Mouse (Mus musculus): ENCODE results near the gene Nme8. TPM values are rescaled to one million over a fixed set of nuclear protein-coding genes. Genes with fewer than 3 reads are reported as not detected.

Nme8 gene
- polyA plus RNA-seq, 1 experiment, result not detected

DNA sequence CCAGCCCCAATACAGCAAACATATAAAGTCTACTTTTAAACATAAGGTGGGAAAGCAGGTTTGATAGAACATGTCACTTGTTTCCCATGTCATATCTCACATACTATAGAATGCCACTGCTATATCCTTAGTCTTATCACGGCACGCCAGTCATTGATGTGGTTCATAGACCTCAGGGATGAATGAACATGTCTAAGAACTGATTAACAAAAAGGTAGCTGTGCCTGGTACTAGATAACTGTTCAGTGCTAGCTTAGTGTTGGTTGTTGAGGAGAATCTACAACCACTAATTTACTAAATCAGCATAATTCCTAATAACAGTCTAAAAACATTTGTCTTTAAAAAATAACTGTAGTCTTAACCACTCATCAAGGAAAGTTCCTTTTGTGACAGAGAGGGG lies 47.8 kb downstream of the Nme8 start:
- H3K9me3 ChIP-seq, result no peaks in the 10 kb centered on the region
- TF ChIP-seq FLI1 (IDR thresholded peaks at IDR 0.05; ENCODE audit: low read length), result no peak
- H3K4me3 ChIP-seq (replicated peaks), result no peak overlapping the region
- H3K4me1 ChIP-seq, result no peaks in the 10 kb centered on the region
- no peaks in the 10 kb centered on the region for H3K27me3 ChIP-seq (replicated peaks)
- no peaks in the 10 kb centered on the region for H3K36me3 ChIP-seq (replicated peaks; ENCODE audit: low read length)

DNA sequence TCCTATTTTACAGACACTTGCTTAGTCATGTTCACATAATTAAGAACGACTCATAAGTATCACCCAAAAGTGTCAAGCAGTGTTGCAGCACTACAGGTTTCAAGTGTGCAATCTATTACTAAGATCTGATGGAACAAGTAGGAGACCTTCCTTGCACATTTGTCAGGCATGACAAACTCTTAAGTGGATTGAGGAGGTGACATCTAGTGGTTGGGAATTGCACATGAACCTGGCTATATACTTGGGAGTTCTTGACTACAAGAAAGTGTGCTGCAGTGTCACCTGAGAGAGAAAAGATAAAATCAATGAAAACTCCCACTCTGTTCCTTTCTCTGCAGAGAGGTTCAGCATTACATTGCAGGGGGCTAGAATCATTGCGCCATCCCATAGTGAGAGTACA lies 53.4 kb downstream of the Nme8 start:
- Histone ChIP-seq H3K27me3 (replicated peaks) (no peaks in the 10 kb centered on the region), H3K36me3 (replicated peaks; ENCODE audit: low read length) (no peaks in the 10 kb centered on the region), H3K9me3 (no peaks in the 10 kb centered on the region), H3K4me3 (replicated peaks) (no peak overlapping the region), H3K4me1 (no peaks in the 10 kb centered on the region)
- TF ChIP-seq FLI1 (IDR thresholded peaks at IDR 0.05; ENCODE audit: low read length) (no peak), GATA1 (IDR thresholded peaks at IDR 0.05; ENCODE audit: borderline replicate concordance, low read length) (no peak)

DNA sequence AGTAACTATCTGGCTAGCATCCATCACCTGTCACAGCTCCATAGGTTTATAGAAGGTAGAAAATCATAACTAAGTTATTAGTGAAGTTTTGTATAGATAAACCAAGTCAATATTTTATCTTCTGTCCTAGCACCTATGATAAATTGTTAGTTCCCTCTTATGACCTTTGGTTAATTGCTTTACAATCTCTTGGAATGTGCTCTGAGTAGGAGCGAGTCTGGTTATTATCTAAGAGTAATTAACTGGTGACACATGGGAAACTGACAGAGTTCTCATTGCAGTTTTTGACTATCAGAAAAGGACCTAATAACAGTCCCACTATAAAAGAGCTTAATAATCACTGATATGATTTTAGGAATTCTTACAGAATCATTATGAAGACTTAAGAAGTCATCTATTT lies 54.1 kb downstream of the Nme8 start:
- no peak for TF ChIP-seq FLI1 (IDR thresholded peaks at IDR 0.05; ENCODE audit: low read length)
- no peak for TF ChIP-seq GATA1 (IDR thresholded peaks at IDR 0.05; ENCODE audit: borderline replicate concordance, low read length)
- Histone ChIP-seq H3K27me3 (replicated peaks) (no peaks in the 10 kb centered on the region), H3K36me3 (replicated peaks; ENCODE audit: low read length) (no peaks in the 10 kb centered on the region), H3K4me1 (no peaks in the 10 kb centered on the region), H3K4me3 (replicated peaks) (no peak overlapping the region), H3K9me3 (no peaks in the 10 kb centered on the region)

DNA sequence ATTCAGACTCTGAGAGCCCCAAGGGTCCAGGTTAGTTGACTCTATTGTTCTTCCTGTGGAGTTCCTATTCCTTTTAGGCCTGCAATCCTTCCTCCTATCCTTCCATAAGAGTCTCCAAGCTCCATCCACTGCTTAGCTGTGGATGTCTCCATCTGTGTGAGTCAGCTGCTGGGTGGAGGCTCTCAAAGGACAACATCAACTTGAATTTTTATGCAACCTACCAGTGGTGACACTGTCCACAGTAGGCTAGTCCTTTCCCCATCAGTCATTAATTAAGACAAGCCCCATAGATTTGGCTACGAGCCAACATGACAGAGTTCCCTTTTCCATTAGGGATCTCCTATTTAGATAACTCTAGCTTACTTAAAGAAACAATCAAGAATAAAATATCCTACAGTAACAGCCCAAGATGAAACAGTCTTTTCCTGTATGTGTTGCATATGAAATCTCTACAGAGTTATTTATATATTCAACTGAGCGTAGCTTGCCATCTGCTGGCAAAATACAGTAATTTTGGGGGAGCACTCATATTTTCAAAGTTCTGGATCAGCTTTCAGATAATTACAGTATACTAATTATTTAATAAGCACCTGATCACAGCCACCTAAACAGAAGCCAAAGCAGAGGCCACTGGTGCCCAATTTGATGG lies 57.3 kb downstream of the Nme8 start:
- H3K36me3 ChIP-seq (replicated peaks; ENCODE audit: low read length), result no peaks in the 10 kb centered on the region
- H3K4me3 ChIP-seq (replicated peaks), result no peak overlapping the region
- no peaks in the 10 kb centered on the region for H3K9me3 ChIP-seq
- H3K27me3 ChIP-seq (replicated peaks), result no peaks in the 10 kb centered on the region
- H3K4me1 ChIP-seq, result no peaks in the 10 kb centered on the region
- no peak for TF ChIP-seq GATA1 (IDR thresholded peaks at IDR 0.05; ENCODE audit: borderline replicate concordance, low read length)
- TF ChIP-seq FLI1 (IDR thresholded peaks at IDR 0.05; ENCODE audit: low read length), result no peak

DNA sequence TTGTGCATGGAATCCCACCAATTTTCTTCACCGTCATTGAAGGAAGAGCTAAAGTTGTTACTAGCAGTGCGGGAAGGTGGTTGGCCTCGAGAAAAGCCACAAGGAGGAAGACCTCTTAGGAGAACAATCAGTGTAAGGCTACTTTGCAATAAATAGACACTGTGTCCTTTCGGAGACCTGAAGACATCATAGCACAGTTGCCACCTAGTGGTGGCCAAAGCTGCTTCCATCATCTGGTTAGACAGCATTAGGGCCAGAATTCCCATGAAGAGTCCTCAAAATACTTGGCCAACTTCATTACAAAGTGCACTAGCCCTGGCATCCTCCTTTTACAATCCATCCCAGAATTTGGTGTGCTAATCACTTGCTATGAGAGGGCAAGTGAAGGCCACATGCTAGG lies 61.5 kb downstream of the Nme8 start:
- no peaks in the 10 kb centered on the region for H3K36me3 ChIP-seq (replicated peaks; ENCODE audit: low read length)
- no peak for TF ChIP-seq FLI1 (IDR thresholded peaks at IDR 0.05; ENCODE audit: low read length)
- TF ChIP-seq GATA1 (IDR thresholded peaks at IDR 0.05; ENCODE audit: borderline replicate concordance, low read length), result no peak
- peaks cover 9% of the 10 kb centered on the region for H3K27me3 ChIP-seq (replicated peaks)
- H3K4me3 ChIP-seq (replicated peaks), result no peak overlapping the region
- H3K9me3 ChIP-seq, result no peaks in the 10 kb centered on the region
- no peaks in the 10 kb centered on the region for H3K4me1 ChIP-seq

DNA sequence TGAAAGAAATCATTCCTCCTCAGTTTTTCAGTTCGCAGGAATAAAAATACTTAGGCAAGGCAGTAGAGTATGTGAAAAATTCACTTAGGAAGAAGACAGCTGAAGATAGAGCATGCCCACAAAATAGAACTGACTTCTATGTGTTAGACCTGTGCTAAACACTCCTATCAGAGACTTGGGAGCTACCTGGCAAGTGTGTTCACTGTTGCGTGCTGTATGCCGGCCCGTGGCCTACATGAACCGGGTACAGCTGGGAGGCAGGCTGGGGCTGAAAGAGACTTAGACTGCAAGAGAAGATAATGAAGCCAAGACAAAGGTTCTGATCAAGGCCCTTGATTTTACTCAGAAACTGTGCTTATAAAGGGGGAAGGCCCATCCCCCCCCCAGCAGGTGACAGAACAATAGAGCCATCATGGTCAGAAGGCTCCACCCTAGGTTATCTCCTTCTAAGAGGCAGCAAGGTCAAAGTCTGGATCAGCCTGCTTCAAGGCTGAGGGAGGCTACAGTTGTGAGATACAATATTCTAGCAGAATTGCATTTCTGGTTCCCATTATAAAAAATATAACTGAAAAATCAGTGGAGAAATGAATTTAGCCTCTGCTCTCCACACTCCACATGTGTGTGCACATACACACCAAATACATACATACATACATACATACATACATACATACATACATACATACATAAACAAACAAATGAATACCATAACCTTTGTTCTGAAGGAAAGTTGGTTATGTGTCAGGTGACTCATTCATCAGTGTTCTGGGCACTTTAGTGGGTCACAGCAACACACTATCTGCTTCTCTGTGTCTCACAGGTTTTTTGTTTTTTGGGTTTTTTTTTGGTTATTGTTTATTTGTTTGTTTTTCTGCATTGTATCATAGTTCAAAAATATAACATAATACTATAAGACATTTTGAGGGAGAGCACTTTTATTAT lies 66.6 kb downstream of the Nme8 start:
- TF ChIP-seq GATA1 (IDR thresholded peaks at IDR 0.05; ENCODE audit: borderline replicate concordance, low read length) (no peak), FLI1 (IDR thresholded peaks at IDR 0.05; ENCODE audit: low read length) (no peak)
- H3K9me3 ChIP-seq, result no peaks in the 10 kb centered on the region

DNA sequence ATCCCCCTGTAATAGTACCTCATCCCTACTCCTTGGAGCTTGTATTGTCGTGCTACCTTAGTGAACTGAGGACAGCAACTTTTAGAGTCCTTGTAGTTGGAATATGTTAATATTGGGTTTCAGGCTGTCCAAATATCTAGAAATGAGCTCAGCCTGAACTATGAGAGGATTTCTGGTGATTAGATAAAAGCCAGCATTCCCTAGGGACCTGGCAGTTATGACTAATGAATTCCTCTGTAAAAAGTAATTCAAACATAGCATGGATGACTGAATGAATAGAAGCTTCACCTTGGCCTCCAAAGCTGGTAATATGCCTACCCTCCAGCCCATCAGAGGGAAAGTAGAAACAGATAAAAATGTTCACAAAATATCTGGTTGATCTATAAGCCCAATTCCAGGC lies 71.1 kb downstream of the Nme8 start:
- peaks cover 36% of the 10 kb centered on the region for H3K27me3 ChIP-seq (replicated peaks)
- peaks cover 14% of the 10 kb centered on the region for H3K4me1 ChIP-seq
- H3K36me3 ChIP-seq (replicated peaks; ENCODE audit: low read length), result no peaks in the 10 kb centered on the region
- TF ChIP-seq FLI1 (IDR thresholded peaks at IDR 0.05; ENCODE audit: low read length) (no peak), GATA1 (IDR thresholded peaks at IDR 0.05; ENCODE audit: borderline replicate concordance, low read length) (no peak)
- no peaks in the 10 kb centered on the region for H3K9me3 ChIP-seq
- H3K4me3 ChIP-seq (replicated peaks), result no peak overlapping the region

More for the DNA sequence above, 66.6 kb downstream of the Nme8 start:
- Histone ChIP-seq H3K4me3 (replicated peaks) (no peak overlapping the region), H3K27me3 (replicated peaks) (peaks cover 9% of the 10 kb centered on the region), H3K4me1 (no peaks in the 10 kb centered on the region), H3K36me3 (replicated peaks; ENCODE audit: low read length) (no peaks in the 10 kb centered on the region)

DNA sequence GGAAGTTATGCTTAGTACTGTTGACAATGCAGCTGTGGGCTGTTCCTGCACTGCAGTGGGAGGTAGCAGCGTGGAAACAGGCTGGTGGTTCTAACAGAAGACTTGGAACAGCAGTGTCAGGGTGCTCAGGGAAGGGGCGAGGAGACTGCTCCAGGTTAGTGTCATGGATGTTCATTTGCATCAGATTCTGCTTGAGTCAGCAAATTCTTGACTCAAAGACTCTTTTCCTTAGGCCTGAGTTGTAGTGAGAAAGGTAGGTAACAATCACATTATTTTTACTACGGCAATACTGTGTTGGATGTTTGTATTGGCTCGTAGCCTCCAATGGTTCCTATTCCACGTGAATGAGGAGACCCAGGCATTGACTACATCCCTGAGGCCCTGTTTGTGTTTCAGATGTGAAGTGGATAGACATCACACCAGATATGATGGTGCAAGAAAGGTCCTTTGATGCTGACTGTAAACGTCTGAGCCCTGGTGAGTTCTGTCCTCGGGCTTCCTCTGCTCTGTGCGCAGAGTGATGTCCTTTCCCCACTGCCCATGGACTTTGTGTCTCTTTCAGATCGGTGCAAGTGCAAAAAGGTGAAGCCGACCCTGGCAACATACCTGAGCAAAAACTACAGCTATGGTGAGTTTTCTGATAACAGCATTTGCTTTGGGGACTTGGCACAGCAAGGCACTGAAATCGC lies 72.8 kb downstream of the Nme8 start:
- H3K27me3 ChIP-seq (replicated peaks), result peaks cover 46% of the 10 kb centered on the region

DNA sequence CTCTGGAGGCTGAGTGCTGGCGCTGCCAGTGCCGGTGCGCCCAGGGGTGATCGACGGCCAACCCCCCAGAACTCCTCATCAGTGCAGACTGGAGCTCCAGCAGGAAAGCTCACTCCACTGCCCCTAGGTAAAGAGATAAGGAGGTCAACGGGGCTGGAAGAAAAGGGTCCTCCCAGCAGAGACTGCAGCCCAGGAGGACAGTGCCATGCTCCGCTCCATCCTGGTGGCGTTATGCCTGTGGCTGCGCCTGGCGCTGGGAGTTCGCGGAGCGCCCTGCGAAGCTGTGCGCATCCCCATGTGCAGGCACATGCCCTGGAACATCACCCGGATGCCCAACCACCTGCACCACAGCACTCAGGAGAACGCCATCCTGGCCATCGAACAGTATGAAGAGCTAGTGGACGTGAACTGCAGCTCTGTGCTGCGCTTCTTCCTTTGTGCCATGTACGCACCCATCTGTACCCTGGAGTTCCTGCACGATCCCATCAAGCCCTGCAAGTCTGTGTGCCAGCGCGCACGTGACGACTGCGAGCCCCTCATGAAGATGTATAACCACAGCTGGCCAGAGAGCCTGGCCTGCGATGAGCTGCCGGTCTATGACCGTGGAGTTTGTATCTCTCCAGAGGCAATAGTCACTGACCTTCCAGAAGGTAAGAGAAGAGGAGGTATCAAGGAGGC lies 74.2 kb downstream of the Nme8 start:
- Histone ChIP-seq H3K36me3 (replicated peaks; ENCODE audit: low read length) (no peaks in the 10 kb centered on the region), H3K4me3 (replicated peaks) (peak overlapping the region; percentile 90), H3K27me3 (replicated peaks) (peaks cover 53% of the 10 kb centered on the region), H3K9me3 (no peaks in the 10 kb centered on the region), H3K4me1 (peaks cover 25% of the 10 kb centered on the region)
- TF ChIP-seq FLI1 (IDR thresholded peaks at IDR 0.05; ENCODE audit: low read length), result no peak
- TF ChIP-seq GATA1 (IDR thresholded peaks at IDR 0.05; ENCODE audit: borderline replicate concordance, low read length), result no peak

More for the DNA sequence above, 72.8 kb downstream of the Nme8 start:
- Histone ChIP-seq H3K4me3 (replicated peaks) (no peak overlapping the region), H3K36me3 (replicated peaks; ENCODE audit: low read length) (no peaks in the 10 kb centered on the region), H3K9me3 (no peaks in the 10 kb centered on the region), H3K4me1 (peaks cover 15% of the 10 kb centered on the region)
- TF ChIP-seq FLI1 (IDR thresholded peaks at IDR 0.05; ENCODE audit: low read length) (no peak), GATA1 (IDR thresholded peaks at IDR 0.05; ENCODE audit: borderline replicate concordance, low read length) (no peak)
